Mouse (Mus musculus): ENCODE measurements at regions not wholly inside any gene's neighbourhood (a gene's known extent, or its start where the extent isn't known, plus 50 kb on each side); places are given as distances from the start of the nearest gene placed in this dataset.

GRCm38 (mm10) chr2:128339643-128340487 is 214.0 kb downstream of the Bcl2l11 start:
- TF ChIP-seq MAX (IDR thresholded peaks at IDR 0.05; ENCODE audit: low read depth) (no peak), E2F4 (IDR thresholded peaks at IDR 0.05; ENCODE audit: insufficient read depth) (peak; percentile 55)
- peaks cover 42% of the 10 kb centered on the region for H3K79me2 ChIP-seq (ENCODE audit: control insufficient read depth, insufficient read depth)
- peak overlapping the region; percentile 76 for H3K4me2 ChIP-seq (ENCODE audit: low read depth)
- H3K4me3 ChIP-seq = peak overlapping the region; percentile 3
- H3K36me3 ChIP-seq (ENCODE audit: control insufficient read depth, insufficient read depth) = no peaks in the 10 kb centered on the region
- no peaks in the 10 kb centered on the region for H3K27me3 ChIP-seq (ENCODE audit: control insufficient read depth, insufficient read depth, insufficient read length)
- H3ac ChIP-seq (ENCODE audit: control insufficient read depth, insufficient read length) = no peak overlapping the region

GRCm38 (mm10) chr2:128340631-128341240 is 214.9 kb downstream of the Bcl2l11 start:
- H3K4me2 ChIP-seq (ENCODE audit: low read depth) = peak overlapping the region; percentile 76
- H3K27me3 ChIP-seq (ENCODE audit: control insufficient read depth, insufficient read depth, insufficient read length) = no peaks in the 10 kb centered on the region
- H3ac ChIP-seq (ENCODE audit: control insufficient read depth, insufficient read length) = no peak overlapping the region
- H3K36me3 ChIP-seq (ENCODE audit: control insufficient read depth, insufficient read depth) = no peaks in the 10 kb centered on the region
- no peak for TF ChIP-seq E2F4 (IDR thresholded peaks at IDR 0.05; ENCODE audit: insufficient read depth)
- TF ChIP-seq POLR2AphosphoS2 (IDR thresholded peaks at IDR 0.05; ENCODE audit: insufficient read length, low read depth) = no peak
- TF ChIP-seq MYOD1 (IDR thresholded peaks at IDR 0.05; ENCODE audit: control insufficient read depth in 1 of 3, insufficient read length in 2 of 3, low read depth in 2 of 3) = no peak
- peaks cover 37% of the 10 kb centered on the region for H3K79me2 ChIP-seq (ENCODE audit: control insufficient read depth, insufficient read depth)
- H3K4me3 ChIP-seq = no peak overlapping the region

- Histone ChIP-seq H3ac (ENCODE audit: control insufficient read depth, insufficient read length) (no peak overlapping the region), H3K79me2 (ENCODE audit: control insufficient read depth, insufficient read depth) (peaks cover 52% of the 10 kb centered on the region), H3K4me2 (ENCODE audit: low read depth) (no peak overlapping the region), H3K36me3 (ENCODE audit: control insufficient read depth, insufficient read depth) (no peaks in the 10 kb centered on the region), H3K27me3 (ENCODE audit: control insufficient read depth, insufficient read depth, insufficient read length) (no peaks in the 10 kb centered on the region), H3K4me3 (no peak overlapping the region)
- no peak for TF ChIP-seq SRF (IDR thresholded peaks at IDR 0.05; ENCODE audit: control insufficient read depth, insufficient read length, low read depth)
- no peak for TF ChIP-seq USF1 (IDR thresholded peaks at IDR 0.05; ENCODE audit: low read depth)
- TF ChIP-seq MYOD1 (IDR thresholded peaks at IDR 0.05; ENCODE audit: control insufficient read depth in 1 of 3, insufficient read length in 2 of 3, low read depth in 2 of 3) = no peak
- no peak for TF ChIP-seq CEBPB (IDR thresholded peaks at IDR 0.05; ENCODE audit: insufficient read depth, poor library complexity, severe bottlenecking)
- no peak for TF ChIP-seq REST (IDR thresholded peaks at IDR 0.05; ENCODE audit: insufficient read depth, insufficient read length)
- no peak for TF ChIP-seq TCF3 (IDR thresholded peaks at IDR 0.05; ENCODE audit: insufficient read length, low read depth)
- no peak for TF ChIP-seq E2F4 (IDR thresholded peaks at IDR 0.05; ENCODE audit: insufficient read depth)
- TF ChIP-seq MYOG (IDR thresholded peaks at IDR 0.05; ENCODE audit: control insufficient read depth in 1 of 3, insufficient read depth in 1 of 3, insufficient read length in 2 of 3, low read depth in 2 of 3) = no peak
- no peak for TF ChIP-seq POLR2A (IDR thresholded peaks at IDR 0.05; ENCODE audit: insufficient read length, low read depth)
- TF ChIP-seq TCF12 (IDR thresholded peaks at IDR 0.05; ENCODE audit: insufficient read depth, poor library complexity, severe bottlenecking) = no peak
- TF ChIP-seq MAX (IDR thresholded peaks at IDR 0.05; ENCODE audit: low read depth) = no peak
- TF ChIP-seq POLR2AphosphoS2 (IDR thresholded peaks at IDR 0.05; ENCODE audit: insufficient read length, low read depth) = no peak
Measured at GRCm38 (mm10) chr2:128342212-128342611, 216.4 kb downstream of the Bcl2l11 start.

GRCm38 (mm10) chr2:128345557-128345956 is 219.7 kb downstream of the Bcl2l11 start:
- Histone ChIP-seq H3K36me3 (ENCODE audit: control insufficient read depth, insufficient read depth) (no peaks in the 10 kb centered on the region), H3ac (ENCODE audit: control insufficient read depth, insufficient read length) (no peak overlapping the region), H3K79me2 (ENCODE audit: control insufficient read depth, insufficient read depth) (peaks cover 68% of the 10 kb centered on the region), H3K4me2 (ENCODE audit: low read depth) (no peak overlapping the region), H3K4me3 (no peak overlapping the region), H3K27me3 (ENCODE audit: control insufficient read depth, insufficient read depth, insufficient read length) (no peaks in the 10 kb centered on the region)
- TF ChIP-seq MAX (IDR thresholded peaks at IDR 0.05; ENCODE audit: low read depth) = no peak
- no peak for TF ChIP-seq CEBPB (IDR thresholded peaks at IDR 0.05; ENCODE audit: insufficient read depth, poor library complexity, severe bottlenecking)
- TF ChIP-seq TCF12 (IDR thresholded peaks at IDR 0.05; ENCODE audit: insufficient read depth, poor library complexity, severe bottlenecking) = no peak
- TF ChIP-seq TCF3 (IDR thresholded peaks at IDR 0.05; ENCODE audit: insufficient read length, low read depth) = no peak
- no peak for TF ChIP-seq MYOD1 (IDR thresholded peaks at IDR 0.05; ENCODE audit: control insufficient read depth in 1 of 3, insufficient read length in 2 of 3, low read depth in 2 of 3)
- TF ChIP-seq POLR2A (IDR thresholded peaks at IDR 0.05; ENCODE audit: insufficient read length, low read depth) = no peak
- TF ChIP-seq USF1 (IDR thresholded peaks at IDR 0.05; ENCODE audit: low read depth) = no peak
- no peak for TF ChIP-seq POLR2AphosphoS2 (IDR thresholded peaks at IDR 0.05; ENCODE audit: insufficient read length, low read depth)
- TF ChIP-seq E2F4 (IDR thresholded peaks at IDR 0.05; ENCODE audit: insufficient read depth) = no peak
- no peak for TF ChIP-seq MYOG (IDR thresholded peaks at IDR 0.05; ENCODE audit: control insufficient read depth in 1 of 3, insufficient read depth in 1 of 3, insufficient read length in 2 of 3, low read depth in 2 of 3)
- no peak for TF ChIP-seq REST (IDR thresholded peaks at IDR 0.05; ENCODE audit: insufficient read depth, insufficient read length)
- TF ChIP-seq SRF (IDR thresholded peaks at IDR 0.05; ENCODE audit: control insufficient read depth, insufficient read length, low read depth) = no peak

GRCm38 (mm10) chr2:128348556-128348955 is 222.7 kb downstream of the Bcl2l11 start:
- Histone ChIP-seq H3K79me2 (ENCODE audit: control insufficient read depth, insufficient read depth) (peaks cover 65% of the 10 kb centered on the region), H3ac (ENCODE audit: control insufficient read depth, insufficient read length) (no peak overlapping the region), H3K4me2 (ENCODE audit: low read depth) (no peak overlapping the region), H3K4me3 (no peak overlapping the region), H3K27me3 (ENCODE audit: control insufficient read depth, insufficient read depth, insufficient read length) (no peaks in the 10 kb centered on the region), H3K36me3 (ENCODE audit: control insufficient read depth, insufficient read depth) (peaks cover 4% of the 10 kb centered on the region)
- TF ChIP-seq USF1 (IDR thresholded peaks at IDR 0.05; ENCODE audit: low read depth) (no peak), CEBPB (IDR thresholded peaks at IDR 0.05; ENCODE audit: insufficient read depth, poor library complexity, severe bottlenecking) (no peak), MAX (IDR thresholded peaks at IDR 0.05; ENCODE audit: low read depth) (no peak), TCF3 (IDR thresholded peaks at IDR 0.05; ENCODE audit: insufficient read length, low read depth) (no peak), POLR2AphosphoS2 (IDR thresholded peaks at IDR 0.05; ENCODE audit: insufficient read length, low read depth) (no peak), E2F4 (IDR thresholded peaks at IDR 0.05; ENCODE audit: insufficient read depth) (no peak), MYOG (IDR thresholded peaks at IDR 0.05; ENCODE audit: control insufficient read depth in 1 of 3, insufficient read depth in 1 of 3, insufficient read length in 2 of 3, low read depth in 2 of 3) (no peak)
